Mouse (Mus musculus) regulatory T cell (primary cell): ENCODE results near the gene Lnpep.

Experiments used
- in situ Hi-C: fragments of 300-600 bp; cut with MboI, MseI; formaldehyde crosslinking; loops from one replicate; pipeline ENCODE4 v1.15.1; 2025; ENCODE audit warnings: high pct_unique_total_duplicates

The Lnpep gene

GRCm38 (mm10) chr17:17609523-17609922 is 15.3 kb downstream of the Lnpep start:
- in situ Hi-C loops, result no loop called here

- in situ Hi-C loops, result no loop called here
These were observed 16.3 kb downstream of the Lnpep start for GRCm38 (mm10) chr17:17608416-17608988.

- in situ Hi-C loops, result no loop called here
These were observed 20.3 kb downstream of the Lnpep start for GRCm38 (mm10) chr17:17604554-17604953.

- in situ Hi-C loops, result no loop called here
These were observed 21.2 kb downstream of the Lnpep start for GRCm38 (mm10) chr17:17603609-17604008.

GRCm38 (mm10) chr17:17602786-17603185 is 22.1 kb downstream of the Lnpep start:
- in situ Hi-C loops, result no loop called here

GRCm38 (mm10) chr17:17602330-17602729 is 22.5 kb downstream of the Lnpep start:
- in situ Hi-C loops, result no loop called here

- in situ Hi-C loops, result no loop called here
These were observed 24.0 kb downstream of the Lnpep start for GRCm38 (mm10) chr17:17600804-17601252.

- in situ Hi-C loops, result no loop called here
These were observed 24.8 kb downstream of the Lnpep start for GRCm38 (mm10) chr17:17600001-17600400.

GRCm38 (mm10) chr17:17598355-17598754 is 26.5 kb downstream of the Lnpep start:
- in situ Hi-C loops, result no loop called here

- in situ Hi-C loops, result loop anchor here (5.0 kb wide), 1 partner anchor 34 kb away; the partner anchor contains the start of gene Lnpep
These were observed 31.9 kb downstream of the Lnpep start for GRCm38 (mm10) chr17:17592926-17593325.

GRCm38 (mm10) chr17:17587333-17588047 is 37.4 kb downstream of the Lnpep start:
- in situ Hi-C loops, result no loop called here

- in situ Hi-C loops, result no loop called here
These were observed 39.7 kb downstream of the Lnpep start for GRCm38 (mm10) chr17:17585115-17585514.

- in situ Hi-C loops, result no loop called here
These were observed 41.0 kb downstream of the Lnpep start for GRCm38 (mm10) chr17:17583896-17584295.

GRCm38 (mm10) chr17:17581234-17581633 is 43.6 kb downstream of the Lnpep start:
- in situ Hi-C loops, result no loop called here

- in situ Hi-C loops, result no loop called here
These were observed 48.5 kb downstream of the Lnpep start for GRCm38 (mm10) chr17:17576399-17576798.

GRCm38 (mm10) chr17:17567071-17567470 is 57.8 kb downstream of the Lnpep start:
- in situ Hi-C loops, result no loop called here

GRCm38 (mm10) chr17:17548958-17549357 is 75.9 kb downstream of the Lnpep start:
- in situ Hi-C loops, result no loop called here

- in situ Hi-C loops, result no loop called here
These were observed 93.5 kb downstream of the Lnpep start for GRCm38 (mm10) chr17:17531338-17531737.

GRCm38 (mm10) chr17:17516384-17517016 is 108.3 kb downstream of the Lnpep start:
- in situ Hi-C loops, result no loop called here

- in situ Hi-C loops, result no loop called here
These were observed 118.2 kb downstream of the Lnpep start for GRCm38 (mm10) chr17:17506677-17507076.

- in situ Hi-C loops, result no loop called here
These were observed 125.6 kb downstream of the Lnpep start for GRCm38 (mm10) chr17:17499278-17499677.

GRCm38 (mm10) chr17:17498848-17499247 is 126.0 kb downstream of the Lnpep start:
- in situ Hi-C loops, result no loop called here

- in situ Hi-C loops, result no loop called here
These were observed 128.1 kb downstream of the Lnpep start for GRCm38 (mm10) chr17:17496730-17497129.
